Mouse (Mus musculus) bone marrow macrophage, adult 2 months (primary cell): ENCODE measurements around the gene Tsc22d1.

Experiments
- CTCF ChIP-seq: IDR thresholded peaks from 2 replicates; pipeline ENCODE4 v1.5.1; 2012; ENCODE audit warnings: low read depth, mild to moderate bottlenecking, low read length, moderate library complexity
- POLR2A ChIP-seq: IDR thresholded peaks from 2 replicates; pipeline ENCODE4 v1.6.1; 2012; ENCODE audit warnings: mild to moderate bottlenecking, low read depth, low read length, borderline replicate concordance

DNA sequence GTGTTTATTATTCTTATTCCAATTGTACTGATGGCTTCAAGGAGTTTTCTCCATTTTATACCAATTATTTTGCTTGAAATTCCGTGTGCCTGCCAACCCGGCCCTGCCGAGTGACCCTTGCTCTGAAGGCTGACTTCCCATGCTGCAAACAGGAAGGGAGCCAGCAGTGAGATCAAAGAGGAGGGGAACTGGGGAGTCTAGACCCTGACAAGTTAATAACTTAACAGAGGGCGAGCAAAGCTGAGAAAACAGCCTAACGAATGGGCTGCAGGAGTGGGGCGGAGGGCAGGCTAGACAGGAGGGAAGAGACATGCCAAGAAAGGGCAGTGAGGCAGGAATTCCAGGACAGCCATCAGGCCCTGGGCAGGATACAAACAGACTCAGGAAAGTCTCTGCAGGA, 122.2 kb downstream of the Tsc22d1 start:
- TF ChIP-seq POLR2A (no peak), CTCF (no peak)
